ENCODE assay signal across 7 mouse cellular contexts in genomic region chr2:33218903-33219625, GRCm38 (mm10). TPM values are rescaled to one million over a fixed set of nuclear protein-coding genes. Genes with fewer than 3 reads are reported as not detected.
DNase-seq lines count a peak whose midpoint lies in the region; ATAC-seq and TF ChIP-seq lines count a peak whose summit lies in the region.

No protein-coding gene starts in this region.

- no peak overlapping the region for H3K4me3 ChIP-seq in CH12.LX (replicated peaks in 1 of 3; ENCODE audit: low read depth in 2 of 3, low read length in 2 of 3, poor library complexity in 1 of 3)
- H3K4me3 ChIP-seq in heart, embryonic 14.5 days (ENCODE audit: control insufficient read depth in 1 of 2, insufficient read depth in 1 of 2, low read depth in 1 of 2, low read length in 2 of 2), result no peak overlapping the region

- TF ChIP-seq CTCF in CH12.LX (conservative IDR thresholded peaks at IDR 0.05 in 1 of 2, IDR thresholded peaks at IDR 0.05 in 1 of 2; ENCODE audit: low read depth in 2 of 2, low read length in 2 of 2), result peak; percentile 56 to 74

- DNase-seq in layer of hippocampus, adult 11-12 months (ENCODE audit: low spot score), result peak; percentile 62
- DNase-seq in layer of hippocampus, postnatal 36 days, result no peak
- peak; percentile 41 for DNase-seq in CH12.LX (ENCODE audit: extremely low read depth)
- DNase-seq in MN1 (ENCODE audit: low spot score), result peak; percentile 47
- DNase-seq in lung, postnatal 14 days, result peak; percentile 61
- DNase-seq in ovary, postnatal 10 days (ENCODE audit: low spot score), result no peak

- no peak for TF ChIP-seq POLR2A in CH12.LX (IDR thresholded peaks at IDR 0.05; ENCODE audit: low read depth, low read length)

- H3K79me2 ChIP-seq in CH12.LX (replicated peaks; ENCODE audit: control insufficient read depth, extremely low read depth, insufficient read depth, poor library complexity, severe bottlenecking), result no peaks in the 10 kb centered on the region

- peaks cover 0 to 13% of the 10 kb centered on the region in 2 experiments; a peak in 1 of 4 replicates for H3K4me1 ChIP-seq in CH12.LX (ENCODE audit: control insufficient read depth in 1 of 2, insufficient read depth in 2 of 2)
- H3K4me1 ChIP-seq in heart, embryonic 14.5 days (ENCODE audit: control insufficient read depth in 2 of 2, insufficient read depth in 2 of 2, low read length in 2 of 2), result peaks cover 31 to 49% of the 10 kb centered on the region in 2 experiments

- dilution Hi-C loops in CH12.LX (cut with MboI; ENCODE audit: extremely low pct_ligation_motif_present, extremely low pct_unique_long_range_greater_than_20kb, low sequenced_read_pairs), result no loop called here

- no peak for TF ChIP-seq EP300 in CH12.LX (IDR thresholded peaks at IDR 0.05; ENCODE audit: low read length)

- no peaks in the 10 kb centered on the region for H3K27me3 ChIP-seq in CH12.LX (replicated peaks)
- no peaks in the 10 kb centered on the region for H3K27me3 ChIP-seq in heart, embryonic 14.5 days (ENCODE audit: control insufficient read depth, insufficient read depth, low read length)

- peak; percentile 49 for TF ChIP-seq RAD21 in CH12.LX (IDR thresholded peaks at IDR 0.05; ENCODE audit: low read depth, low read length)

- in situ Hi-C loops in CH12.LX (cut with MboI; ENCODE audit: low pct_ligation_motif_present, low pct_unique_long_range_greater_than_20kb, low sequenced_read_pairs), result no loop called here

- no peaks in the 10 kb centered on the region for H3K9me3 ChIP-seq in CH12.LX (replicated peaks; ENCODE audit: low read length)
- no peaks in the 10 kb centered on the region for H3K9me3 ChIP-seq in heart, embryonic 14.5 days (ENCODE audit: control insufficient read depth, low read length)

- WGBS in heart, embryonic 14.5 days, result 58% methylated on average over 11 of the region's 11 CpGs

- H3K4me2 ChIP-seq in CH12.LX (ENCODE audit: insufficient read depth, low read depth, poor library complexity, severe bottlenecking), result no peak overlapping the region
- H3K4me2 ChIP-seq in heart, embryonic 14.5 days (ENCODE audit: low read length), result peak overlapping the region; percentile 35

- ATAC-seq in heart, embryonic 14.5 days (ENCODE audit: insufficient number of reproducible peaks, insufficient read depth, low FRiP score, low read depth), result no peak

- H3K27ac ChIP-seq in CH12.LX (ENCODE audit: insufficient read depth, low read depth), result no peak overlapping the region
- 0 out of 4 replicates have a peak overlapping the region, but pooled peaks of 1 of the 2 experiments have one; percentile 8 for H3K27ac ChIP-seq in heart, embryonic 14.5 days (replicated peaks in 1 of 2; ENCODE audit: control insufficient read depth in 1 of 2, insufficient read depth in 1 of 2, low read depth in 2 of 2, low read length in 2 of 2)

- no peaks in the 10 kb centered on the region for H3K36me3 ChIP-seq in CH12.LX (replicated peaks in 1 of 2; ENCODE audit: control insufficient read depth in 1 of 2, insufficient read depth in 1 of 2, low read length in 1 of 2)
- H3K36me3 ChIP-seq in heart, embryonic 14.5 days (ENCODE audit: control insufficient read depth, insufficient read depth, low read length), result peaks cover 28% of the 10 kb centered on the region

- H3K9ac ChIP-seq in CH12.LX (ENCODE audit: insufficient read depth, low read depth), result no peak overlapping the region
- H3K9ac ChIP-seq in heart, embryonic 14.5 days (ENCODE audit: low read length), result peak overlapping the region; percentile 42; the same call in 1 of the 2 replicates

TF ChIP-seq in CH12.LX, 34 proteins besides CTCF, POLR2A, EP300 and RAD21:
- peak; percentile 82 for TF ChIP-seq SMC3 (IDR thresholded peaks at IDR 0.05; ENCODE audit: low read depth, low read length)
- TF ChIP-seq MYC (IDR thresholded peaks at IDR 0.05; ENCODE audit: low read depth, low read length), result no peak

RNA-seq across cellular contexts. Expression of gene Angptl2, which starts 3.2 kb away (rescaled TPM):
- 1 to 10 TPM; 1.1 to 1.7 TPM for total RNA-seq in layer of hippocampus, postnatal 36 days (2021)
- total RNA-seq in CH12.LX (2012; rRNA removed) (0.04 and 0.17 TPM in 2 replicates), CH12.LX (2014; rRNA removed) (not detected in 2 replicates)
- polyA plus RNA-seq in CH12.LX (2012; ENCODE audit: insufficient read length, low read depth), result 0.21 and 0.35 TPM in 2 replicates
- polyA plus RNA-seq in heart, embryonic 14.5 days (2014; fragmentation: Nextera tagmentation; extraction: Ambion mirVana), result 51.4 and 58.2 TPM in 2 replicates

Comparison
In these comparisons a context has a peak if more than half of its experiments do, and no peak if none do; other contexts are left out.
1. DNase-seq: peak in layer of hippocampus, adult 11-12 months (single experiment), CH12.LX (single experiment), MN1 (single experiment) and lung, postnatal 14 days (single experiment); none in layer of hippocampus, postnatal 36 days (0 of 2) and ovary, postnatal 10 days (single experiment).